7 mouse cellular contexts compared by ENCODE assay signal in genomic region chr2:168980859-168981258, GRCm38 (mm10). TPM values are rescaled to one million over a fixed set of nuclear protein-coding genes. Genes with fewer than 3 reads are reported as not detected.
DNase-seq lines count a peak whose midpoint lies in the region; ATAC-seq and TF ChIP-seq lines count a peak whose summit lies in the region.

No protein-coding gene starts in this region.

- TF ChIP-seq CTCF in E14TG2a.4 (conservative IDR thresholded peaks at IDR 0.05; ENCODE audit: low read length): no peak

- peak overlapping the region; percentile 85 for H3K4me3 ChIP-seq in E14TG2a.4 (replicated peaks; ENCODE audit: low read length)
- H3K4me3 ChIP-seq in forebrain, embryonic 16.5 days (replicated peaks; ENCODE audit: low read length): no peak overlapping the region
- H3K4me3 ChIP-seq in hindbrain, embryonic 11.5 days (ENCODE audit: low read depth, low read length): no peak overlapping the region
- H3K4me3 ChIP-seq in limb, embryonic 10.5 days: peak overlapping the region; percentile 26
- H3K4me3 ChIP-seq in midbrain, embryonic 10.5 days: peak overlapping the region; percentile 38
- no peak overlapping the region for H3K4me3 ChIP-seq in stomach, embryonic 16.5 days (replicated peaks; ENCODE audit: low read length)

- WGBS in forebrain, embryonic 16.5 days: 70% methylated on average over 6 of the region's 6 CpGs
- 49% methylated on average over 6 of the region's 6 CpGs for WGBS in hindbrain, embryonic 11.5 days
- 69% methylated on average over 6 of the region's 6 CpGs for WGBS in limb, embryonic 10.5 days
- WGBS in midbrain, embryonic 10.5 days: 49% methylated on average over 6 of the region's 6 CpGs
- 65% methylated on average over 6 of the region's 6 CpGs for WGBS in stomach, embryonic 16.5 days

- no peaks in the 10 kb centered on the region for H3K9me3 ChIP-seq in E14TG2a.4 (ENCODE audit: low read length)
- H3K9me3 ChIP-seq in forebrain, embryonic 16.5 days (ENCODE audit: control insufficient read depth, low read length): no peaks in the 10 kb centered on the region
- H3K9me3 ChIP-seq in hindbrain, embryonic 11.5 days (ENCODE audit: control insufficient read depth, low read length): no peaks in the 10 kb centered on the region
- no peaks in the 10 kb centered on the region for H3K9me3 ChIP-seq in limb, embryonic 10.5 days (replicated peaks)
- no peaks in the 10 kb centered on the region for H3K9me3 ChIP-seq in midbrain, embryonic 10.5 days (replicated peaks)
- no peaks in the 10 kb centered on the region for H3K9me3 ChIP-seq in stomach, embryonic 16.5 days (replicated peaks; ENCODE audit: control insufficient read depth, low read length)

- H3K9ac ChIP-seq in forebrain, embryonic 16.5 days (replicated peaks; ENCODE audit: low read depth, low read length): no peak overlapping the region
- H3K9ac ChIP-seq in hindbrain, embryonic 11.5 days (ENCODE audit: low read depth, low read length): no peak overlapping the region
- H3K9ac ChIP-seq in stomach, embryonic 16.5 days (ENCODE audit: low read length): no peak overlapping the region

- peaks cover 57% of the 10 kb centered on the region for H3K4me1 ChIP-seq in E14TG2a.4 (replicated peaks; ENCODE audit: low read depth, low read length)
- no peaks in the 10 kb centered on the region for H3K4me1 ChIP-seq in forebrain, embryonic 16.5 days (replicated peaks; ENCODE audit: control insufficient read depth, insufficient read depth, low read length)
- H3K4me1 ChIP-seq in hindbrain, embryonic 11.5 days (replicated peaks; ENCODE audit: control insufficient read depth, insufficient read depth, low read length): no peaks in the 10 kb centered on the region
- peaks cover 9% of the 10 kb centered on the region for H3K4me1 ChIP-seq in limb, embryonic 10.5 days
- peaks cover 9% of the 10 kb centered on the region; the same call in 1 of the 2 replicates for H3K4me1 ChIP-seq in midbrain, embryonic 10.5 days
- H3K4me1 ChIP-seq in stomach, embryonic 16.5 days (ENCODE audit: control insufficient read depth, insufficient read depth, low read length): no peaks in the 10 kb centered on the region

- no peak overlapping the region for H3K4me2 ChIP-seq in forebrain, embryonic 16.5 days (ENCODE audit: low read length)
- no peak overlapping the region for H3K4me2 ChIP-seq in hindbrain, embryonic 11.5 days (replicated peaks; ENCODE audit: low read depth, low read length)
- H3K4me2 ChIP-seq in stomach, embryonic 16.5 days (ENCODE audit: low read depth, low read length): no peak overlapping the region

- H3K27me3 ChIP-seq in E14TG2a.4 (ENCODE audit: insufficient read depth, low read length): no peaks in the 10 kb centered on the region
- no peaks in the 10 kb centered on the region for H3K27me3 ChIP-seq in forebrain, embryonic 16.5 days (replicated peaks; ENCODE audit: control insufficient read depth, insufficient read depth, low read length)
- no peaks in the 10 kb centered on the region for H3K27me3 ChIP-seq in hindbrain, embryonic 11.5 days (ENCODE audit: control insufficient read depth, insufficient read depth, low read length)
- H3K27me3 ChIP-seq in limb, embryonic 10.5 days (ENCODE audit: low read depth, poor library complexity, severe bottlenecking): no peaks in the 10 kb centered on the region
- no peaks in the 10 kb centered on the region for H3K27me3 ChIP-seq in midbrain, embryonic 10.5 days (ENCODE audit: low read depth, poor library complexity, severe bottlenecking)
- H3K27me3 ChIP-seq in stomach, embryonic 16.5 days (ENCODE audit: control insufficient read depth, insufficient read depth, low read length): no peaks in the 10 kb centered on the region

- H3K36me3 ChIP-seq in E14TG2a.4 (ENCODE audit: insufficient read depth, low read length): peaks cover 36% of the 10 kb centered on the region
- no peaks in the 10 kb centered on the region for H3K36me3 ChIP-seq in forebrain, embryonic 16.5 days (ENCODE audit: control insufficient read depth, insufficient read depth)
- no peaks in the 10 kb centered on the region for H3K36me3 ChIP-seq in hindbrain, embryonic 11.5 days (ENCODE audit: control insufficient read depth, insufficient read depth, low read length)
- no peaks in the 10 kb centered on the region for H3K36me3 ChIP-seq in limb, embryonic 10.5 days
- no peaks in the 10 kb centered on the region for H3K36me3 ChIP-seq in midbrain, embryonic 10.5 days
- no peaks in the 10 kb centered on the region for H3K36me3 ChIP-seq in stomach, embryonic 16.5 days (ENCODE audit: control insufficient read depth, insufficient read depth, low read length)

- peak; percentile 90 for ATAC-seq in forebrain, embryonic 16.5 days
- peak; percentile 66 for ATAC-seq in hindbrain, embryonic 11.5 days (ENCODE audit: low FRiP score)
- ATAC-seq in stomach, embryonic 16.5 days (ENCODE audit: insufficient read depth, low FRiP score): peak; percentile 56

- H3K27ac ChIP-seq in forebrain, embryonic 16.5 days (ENCODE audit: low read length): no peak overlapping the region
- H3K27ac ChIP-seq in hindbrain, embryonic 11.5 days (ENCODE audit: low read depth, low read length): no peak overlapping the region
- no peak overlapping the region for H3K27ac ChIP-seq in limb, embryonic 10.5 days
- no peak overlapping the region for H3K27ac ChIP-seq in midbrain, embryonic 10.5 days (replicated peaks)
- no peak overlapping the region for H3K27ac ChIP-seq in stomach, embryonic 16.5 days (ENCODE audit: low read length)

- DNase-seq in T-cell, adult 2 months (ENCODE audit: low spot score): peak; percentile 61
- DNase-seq in hindbrain, embryonic 11.5 days (ENCODE audit: low spot score): peak; percentile 47
- DNase-seq in limb, embryonic 10.5 days (ENCODE audit: low spot score): peak; percentile 51
- DNase-seq in midbrain, embryonic 10.5 days (ENCODE audit: low spot score): peak; percentile 55

RNA-seq across cellular contexts. Expression of gene Zfp64, which starts 25.5 kb away (rescaled TPM):
- polyA plus RNA-seq in forebrain, embryonic 16.5 days (2015; fragmentation: Nextera tagmentation; extraction: Ambion mirVana): 32.7 and 33.3 TPM in 2 replicates
- 34.7 and 37.4 TPM in 2 replicates for polyA plus RNA-seq in hindbrain, embryonic 11.5 days (2014; fragmentation: Nextera tagmentation; extraction: Ambion mirVana)
- 40.4 and 44.3 TPM in 2 replicates for polyA plus RNA-seq in limb, embryonic 10.5 days (2016; fragmentation: Nextera tagmentation; extraction: Ambion mirVana)
- polyA plus RNA-seq in midbrain, embryonic 10.5 days (2016; fragmentation: Nextera tagmentation; extraction: Ambion mirVana): 37.8 and 38.0 TPM in 2 replicates
- polyA plus RNA-seq in stomach, embryonic 16.5 days (2015; fragmentation: Nextera tagmentation; extraction: Ambion mirVana): 35.6 and 37.9 TPM in 2 replicates

Comparison
In these comparisons a context has a peak if more than half of its experiments do, and no peak if none do; other contexts are left out.
1. H3K4me3 ChIP-seq: peak in E14TG2a.4 (single experiment), limb, embryonic 10.5 days (single experiment) and midbrain, embryonic 10.5 days (single experiment); none in forebrain, embryonic 16.5 days (single experiment), hindbrain, embryonic 11.5 days (single experiment) and stomach, embryonic 16.5 days (single experiment).
2. Peak in every context shown above with its lines, with median percentiles within 50 percentile points of each other: DNase-seq and ATAC-seq.